Mouse (Mus musculus) erythroid progenitor cell, adult 5-6 weeks (primary cell): Measurements from ENCODE around the gene Galntl6. TPM values are rescaled to one million over a fixed set of nuclear protein-coding genes. Genes with fewer than 3 reads are reported as not detected.

Experiments used
- ATAC-seq: replicated peaks from 2 replicates; pipeline ENCODE4 v1.8.0; 2016; ENCODE audit warnings: moderate number of reproducible peaks, mild to moderate bottlenecking, moderate TSS enrichment, inconsistent platforms; ENCODE audit not compliant: poor library complexity, low FRiP score, severe bottlenecking
- total RNA-seq, 2 experiments: library from RNA; stranded (forward) in 1 of 2; stranded (reverse) in 1 of 2; fragments of 150-400 nt in 1 of 2; fragments of 186-747, 209-891 nt in 1 of 2; gene quantifications; 2 replicates each; pipeline versions ENCODE4 v1.2.3 to v1.2.4; 2015 to 2017; ENCODE audit warnings: low replicate concordance in 2 of 2

Gene Galntl6
- not detected in 2 replicates for total RNA-seq (2015; ENCODE audit: low replicate concordance)
- total RNA-seq (2017; ENCODE audit: low replicate concordance), result not detected in 2 replicates

DNA sequence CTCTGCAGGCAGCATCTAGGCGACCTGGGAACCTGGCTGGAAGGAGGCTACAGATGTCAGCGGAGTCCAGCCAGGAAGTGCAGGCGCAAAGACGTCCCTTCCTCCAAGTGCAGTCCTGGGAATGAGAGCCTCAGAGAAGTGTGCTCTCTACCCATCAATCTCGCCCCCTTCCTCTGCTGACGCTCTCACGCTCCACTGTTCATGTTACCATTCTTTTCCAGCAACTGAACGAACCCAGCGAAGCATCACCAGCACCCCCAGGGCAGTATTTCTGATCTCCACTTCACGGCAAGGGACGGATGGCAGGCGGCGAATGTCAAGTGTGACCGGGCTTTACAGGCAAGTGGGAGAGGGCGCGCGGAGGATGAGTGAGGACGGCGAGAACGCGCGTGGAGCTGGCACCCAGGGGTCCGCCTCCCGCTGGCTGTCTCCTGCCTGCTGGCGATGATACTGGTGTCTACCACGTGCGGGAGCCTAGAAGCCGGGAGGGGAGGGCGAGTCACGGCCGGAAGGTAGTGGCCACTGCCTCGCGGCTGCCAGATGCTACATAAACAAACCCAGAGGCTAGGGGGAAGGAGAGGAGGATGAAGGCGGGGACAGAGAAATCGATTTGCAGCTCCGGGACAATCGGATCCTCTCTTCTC lies at the start of gene Galntl6:
TSS of gene Galntl6 (minus strand) at position 445 of the 644 bp plus-strand sequence.
- no peak for ATAC-seq

DNA sequence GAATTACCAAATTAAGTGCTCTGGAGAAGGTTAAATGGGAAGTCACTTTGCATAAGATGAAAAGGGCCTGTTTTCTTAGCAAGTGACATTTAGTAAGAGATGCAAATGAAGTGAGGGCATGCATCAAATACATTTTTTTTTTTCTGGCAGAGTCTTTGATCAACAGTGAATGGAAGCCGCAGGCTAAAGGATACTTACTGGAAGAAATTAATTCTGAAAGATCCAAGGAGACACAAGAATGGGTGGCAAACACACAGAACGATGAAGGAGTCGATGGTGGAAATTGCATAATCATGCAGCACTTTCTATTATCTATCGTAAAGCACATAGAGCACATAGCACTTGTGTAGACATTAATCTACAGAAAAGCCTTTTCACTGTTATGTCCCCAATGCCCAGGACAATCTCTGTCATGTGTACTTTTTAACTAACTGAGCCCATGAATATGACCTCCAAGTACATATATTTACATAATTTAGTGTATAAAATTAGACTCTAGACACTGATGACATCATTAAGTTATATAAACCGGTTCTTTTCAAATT lies 44.8 kb upstream of the Galntl6 start:
- ATAC-seq, result no peak

DNA sequence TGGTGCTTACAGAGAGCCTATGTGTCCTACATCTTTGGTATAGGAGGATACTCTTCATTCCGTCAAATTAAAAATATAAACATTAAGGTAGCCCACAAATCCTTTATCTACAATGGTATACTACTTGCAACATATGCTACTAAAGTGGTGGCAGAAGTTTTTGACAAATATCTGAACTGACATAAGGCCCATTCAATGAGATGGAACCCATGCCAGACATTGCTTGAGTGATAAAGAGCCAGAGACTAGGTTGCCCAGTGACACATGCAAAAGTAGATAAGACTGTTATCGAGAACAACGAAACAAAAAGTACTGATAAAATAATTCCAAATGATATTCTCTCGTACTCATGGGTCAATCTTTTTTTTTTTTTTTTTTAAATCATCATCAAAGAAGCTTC lies 31.3 kb upstream of the Galntl6 start:
- ATAC-seq, result no peak

DNA sequence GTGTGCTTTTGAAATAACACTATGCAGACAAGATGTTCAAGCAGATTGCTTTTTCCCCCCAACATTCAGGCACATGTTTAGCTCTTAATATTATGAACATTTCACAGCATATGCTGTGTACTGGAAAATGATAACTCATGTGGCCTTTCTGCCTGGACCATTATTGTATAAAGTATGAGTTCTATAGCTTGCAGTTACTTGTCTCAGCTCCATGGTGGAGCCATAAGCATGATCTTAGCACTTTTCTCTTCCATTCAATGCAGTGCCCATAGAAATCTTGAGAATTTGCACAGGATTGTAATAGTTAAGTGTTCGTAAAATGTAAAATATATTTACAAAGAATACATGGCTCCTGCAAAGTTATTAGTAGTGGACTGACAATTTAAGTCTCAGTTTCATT lies 18.6 kb upstream of the Galntl6 start:
- ATAC-seq, result no peak

DNA sequence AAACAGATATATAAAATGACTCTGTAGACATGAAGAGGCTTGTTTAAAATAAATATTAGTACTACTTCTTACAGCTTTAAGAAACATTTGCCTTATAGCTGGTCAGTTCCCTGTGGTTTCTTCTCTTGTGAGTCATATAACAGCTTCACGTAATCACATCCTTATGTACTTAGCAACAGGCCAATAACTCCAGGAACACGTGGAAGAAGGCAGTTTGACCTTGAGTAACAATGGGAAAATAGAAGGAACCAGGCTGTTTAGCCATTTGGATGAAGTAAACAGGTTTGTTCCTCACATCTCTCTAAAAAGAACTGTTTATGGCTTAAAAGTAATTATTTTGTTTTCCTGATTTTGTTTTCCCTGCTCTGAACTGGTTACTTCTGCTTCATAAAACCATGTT lies 2.7 kb upstream of the Galntl6 start:
- no peak for ATAC-seq

DNA sequence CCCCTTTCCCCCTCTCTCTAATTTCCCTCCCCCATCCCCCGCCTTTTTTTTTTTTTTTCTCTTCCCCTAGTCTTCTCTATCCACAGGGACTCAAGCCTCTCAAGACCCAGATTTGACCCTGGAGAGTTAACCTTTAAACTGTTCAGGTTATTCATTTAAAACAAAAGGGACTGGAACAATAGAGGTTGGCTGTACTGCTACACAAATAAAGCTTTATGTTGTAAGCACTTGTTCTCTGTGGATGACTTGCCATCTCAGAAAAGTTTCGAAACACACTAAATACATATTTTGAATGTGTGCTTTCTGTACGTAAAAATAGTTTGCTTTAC lies 1.2 kb upstream of the Galntl6 start:
- ATAC-seq, result no peak

DNA sequence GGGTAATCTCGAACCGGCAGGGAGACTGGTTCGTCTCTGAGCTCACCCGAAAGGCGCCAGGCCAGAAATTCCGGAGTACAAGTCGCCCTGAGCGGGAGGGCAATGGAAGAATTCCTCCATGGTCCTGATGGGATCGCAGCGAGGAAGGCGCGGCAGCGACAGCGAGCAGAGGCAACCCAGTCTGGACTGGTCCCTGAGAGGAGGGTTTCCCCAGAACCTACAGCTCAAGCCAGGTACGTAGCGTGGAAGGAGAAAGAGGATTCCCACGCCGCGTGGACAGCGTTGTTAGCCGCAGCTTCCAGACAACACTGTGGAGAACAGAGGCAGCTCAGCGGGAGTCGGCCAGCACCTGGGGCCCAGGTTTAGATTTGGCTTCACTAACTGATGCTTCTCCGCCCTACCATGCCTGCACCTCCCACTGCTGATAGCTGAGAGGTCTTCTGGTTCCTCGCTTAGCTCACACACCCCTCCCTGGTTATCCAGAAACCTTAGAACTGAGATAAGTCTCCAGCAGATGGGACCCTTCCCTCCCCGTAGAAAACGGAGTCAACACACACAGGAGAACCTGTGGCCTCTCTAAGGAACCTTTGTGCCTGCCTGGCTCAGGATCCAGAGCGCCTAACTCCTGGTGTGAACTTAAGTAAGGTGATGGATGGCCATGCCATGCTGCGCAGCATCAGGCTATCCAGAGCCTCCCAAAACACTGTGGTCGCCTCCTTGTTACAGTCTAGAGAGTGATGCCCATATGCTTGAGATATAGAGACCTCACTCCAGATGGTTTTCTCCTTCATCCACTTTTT lies 600 bp upstream of the Galntl6 start:
- no peak for ATAC-seq

DNA sequence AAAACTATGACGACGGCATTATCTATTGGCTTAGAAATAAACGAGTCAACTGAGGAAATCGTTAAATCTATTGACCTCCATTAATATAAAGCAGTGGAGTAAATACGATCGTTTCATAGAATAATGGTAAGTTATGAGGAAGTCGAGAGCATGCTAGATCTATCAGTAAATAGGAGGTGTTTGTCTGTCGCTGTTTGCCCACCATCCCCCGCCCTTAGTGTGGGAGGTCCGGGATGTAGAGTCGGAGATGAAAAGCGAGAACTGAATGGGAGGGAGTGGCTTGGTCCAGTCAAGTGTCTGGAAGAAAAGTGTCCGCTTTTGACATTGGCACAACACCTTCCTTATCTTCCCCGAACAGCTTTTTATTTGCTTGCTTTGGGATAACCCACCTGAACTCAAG lies 763 bp downstream of the Galntl6 start, which contains the start of gene BC030500:
TSS of gene BC030500 (plus strand) at position 79 of the 400 bp plus-strand sequence.
- ATAC-seq, result no peak

DNA sequence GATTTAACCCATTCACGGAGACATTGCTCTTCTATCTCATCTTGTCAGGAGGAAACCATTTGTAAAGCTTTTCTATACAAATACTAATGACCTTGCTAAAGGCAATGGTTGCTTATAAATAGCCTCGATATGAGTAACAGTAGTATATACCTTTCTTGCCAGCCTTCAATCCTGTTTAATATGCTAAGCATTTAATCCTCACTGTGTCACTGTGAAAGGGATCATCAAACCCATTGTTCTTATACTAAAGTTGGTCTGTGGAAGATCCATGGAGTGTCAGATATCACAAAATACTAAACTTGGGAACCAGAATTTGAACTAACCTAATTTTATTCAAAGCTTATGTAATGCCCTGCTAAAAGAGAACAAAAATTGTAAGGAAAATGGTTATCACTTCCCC lies 8.0 kb downstream of the Galntl6 start:
- no peak for ATAC-seq

DNA sequence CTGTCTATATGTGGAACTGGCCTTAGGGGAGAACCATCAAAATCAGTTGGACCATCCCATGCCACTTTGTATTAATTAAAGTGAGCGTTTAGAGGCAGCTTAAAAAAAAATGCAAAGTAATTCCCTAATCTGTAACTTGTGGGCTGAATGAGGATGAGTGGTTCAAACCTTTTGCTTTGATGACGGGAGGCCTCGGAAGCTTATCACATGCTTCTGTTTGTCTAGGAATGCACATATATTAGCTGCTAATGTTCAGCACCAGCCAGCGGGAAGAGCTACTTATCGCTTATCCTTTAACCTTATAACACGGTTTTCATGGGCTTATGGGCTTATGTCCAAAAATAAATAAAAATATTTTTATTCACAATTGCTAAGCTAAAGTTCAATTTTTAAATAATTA lies 16.5 kb downstream of the Galntl6 start:
- ATAC-seq, result no peak

DNA sequence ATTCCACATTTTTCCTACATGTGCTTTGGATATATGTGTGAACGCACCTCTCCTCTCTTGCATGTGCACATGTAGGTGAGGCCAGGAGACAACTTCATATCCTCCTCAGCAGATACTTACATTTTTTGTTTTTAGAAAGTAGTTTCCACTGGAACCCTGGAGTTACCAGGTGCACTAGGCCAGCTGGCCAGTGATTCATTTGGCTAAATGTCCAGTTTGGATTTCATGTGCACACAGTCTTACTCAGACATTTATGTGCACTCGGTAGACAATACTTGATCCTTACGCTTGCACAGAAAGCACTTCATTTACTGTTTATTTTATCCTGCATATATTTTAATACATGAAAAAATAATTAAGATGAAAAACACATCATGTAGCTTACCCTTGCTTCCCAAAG lies 21.8 kb downstream of the Galntl6 start:
- no peak for ATAC-seq

DNA sequence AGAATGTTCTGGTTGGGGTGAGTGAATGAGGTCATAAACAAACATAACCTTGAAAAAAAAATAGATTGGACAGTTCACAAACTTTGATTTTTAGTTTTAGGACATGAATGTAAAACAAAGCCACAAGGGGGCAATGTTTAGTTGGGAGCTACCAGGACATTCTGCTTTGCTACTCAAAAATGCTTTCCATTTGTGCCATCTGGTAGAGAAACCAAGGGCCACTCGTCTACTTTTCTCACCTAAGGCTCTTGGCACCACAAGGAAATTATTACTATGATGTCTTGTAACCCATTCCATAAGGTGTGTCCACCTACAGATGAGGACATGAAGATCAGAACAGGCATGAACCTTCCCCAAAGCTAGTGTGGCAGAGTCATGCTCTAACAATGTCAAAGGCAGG lies 26.0 kb downstream of the Galntl6 start:
- no peak for ATAC-seq

DNA sequence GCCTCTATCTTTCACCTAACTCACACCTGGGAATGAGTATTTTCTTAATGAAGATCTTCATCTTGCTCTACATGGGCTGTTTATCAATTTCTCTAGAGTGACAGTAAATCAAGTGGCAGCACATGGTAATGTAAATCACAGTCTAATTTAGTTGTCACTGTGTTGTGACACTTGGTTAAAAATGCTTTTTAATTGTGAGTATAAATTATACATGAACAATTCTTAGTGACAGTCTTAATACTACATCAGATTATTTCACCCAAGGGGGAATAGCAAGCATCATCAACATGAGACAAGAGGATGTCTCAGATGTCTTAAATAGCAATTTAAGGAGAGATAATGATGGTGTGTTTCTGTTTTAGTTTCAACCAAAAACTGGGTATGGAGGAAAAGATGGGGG lies 88.1 kb downstream of the Galntl6 start:
- ATAC-seq, result no peak

DNA sequence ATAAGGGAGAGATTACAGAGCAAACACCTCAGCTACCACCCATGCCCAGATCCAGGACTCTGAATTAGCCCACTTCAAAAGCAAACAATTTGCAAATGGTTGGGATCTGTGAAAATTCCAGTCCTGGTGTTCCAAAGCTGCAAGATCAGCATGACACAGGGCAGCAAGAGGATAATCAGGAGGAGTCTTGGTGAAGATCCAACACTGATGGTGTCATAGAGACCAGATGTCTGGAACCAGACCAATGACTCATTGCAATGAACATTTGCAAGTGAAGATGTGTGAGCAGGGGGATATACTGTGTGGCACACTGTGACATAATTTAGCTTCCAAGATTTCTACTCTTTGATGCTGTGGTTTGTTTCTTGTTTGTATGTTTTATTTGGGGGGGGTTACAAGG lies 107.2 kb downstream of the Galntl6 start:
- ATAC-seq, result no peak

DNA sequence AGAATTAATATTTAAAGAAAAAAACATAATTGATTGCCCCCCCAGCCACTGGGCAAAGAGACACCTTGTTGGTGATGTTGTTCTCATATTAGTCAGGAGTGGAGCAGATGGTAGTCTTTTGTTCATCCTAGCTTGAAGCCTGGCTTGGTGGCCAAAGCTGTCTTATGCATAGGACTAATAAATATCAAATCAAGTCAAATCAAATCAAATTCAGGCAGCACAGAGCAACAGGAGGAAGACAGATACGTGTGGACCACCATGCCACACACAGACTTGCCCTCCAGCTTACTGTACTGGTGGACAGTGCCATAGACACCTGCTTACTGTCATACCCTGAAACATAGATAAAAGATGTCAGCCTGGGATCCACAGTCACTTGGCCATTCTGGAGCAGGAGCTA lies 110.6 kb downstream of the Galntl6 start:
- ATAC-seq, result no peak

DNA sequence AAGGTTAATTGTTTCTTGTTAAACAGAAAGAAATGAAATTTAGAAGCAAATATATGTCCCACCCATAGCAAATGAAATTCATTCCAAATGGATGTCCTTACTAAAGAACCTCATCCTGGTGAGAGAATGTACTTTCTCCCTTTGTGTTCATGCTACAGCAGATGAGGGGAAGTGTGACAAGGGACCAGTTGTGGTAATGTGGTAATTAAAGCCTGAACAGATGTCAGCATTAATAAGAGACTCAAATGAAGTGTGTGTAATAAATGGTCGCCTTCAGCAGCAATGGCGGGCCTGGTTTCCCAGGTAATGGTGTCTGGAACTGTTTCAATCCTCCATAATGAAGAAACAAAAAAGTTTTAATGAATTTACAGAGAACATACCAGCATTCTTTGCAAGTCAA lies 158.7 kb downstream of the Galntl6 start:
- ATAC-seq, result no peak

DNA sequence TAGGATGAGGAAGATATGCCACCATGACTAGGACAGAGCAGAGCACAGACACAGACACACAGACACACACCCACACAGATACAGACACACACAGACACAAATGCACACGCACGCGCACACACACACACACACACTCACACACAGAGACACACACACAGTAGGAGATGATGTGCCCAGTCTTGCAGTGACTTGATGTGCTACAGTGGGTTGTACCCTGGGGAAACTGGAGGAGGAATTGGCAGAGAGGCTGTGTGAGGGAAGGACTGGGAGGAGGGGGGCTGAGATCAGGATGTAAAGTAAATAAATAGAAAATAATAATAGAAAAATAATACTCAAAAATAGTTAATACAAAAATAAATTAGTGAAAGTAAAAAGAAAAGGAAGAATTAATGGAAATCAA lies 174.5 kb downstream of the Galntl6 start:
- no peak for ATAC-seq

DNA sequence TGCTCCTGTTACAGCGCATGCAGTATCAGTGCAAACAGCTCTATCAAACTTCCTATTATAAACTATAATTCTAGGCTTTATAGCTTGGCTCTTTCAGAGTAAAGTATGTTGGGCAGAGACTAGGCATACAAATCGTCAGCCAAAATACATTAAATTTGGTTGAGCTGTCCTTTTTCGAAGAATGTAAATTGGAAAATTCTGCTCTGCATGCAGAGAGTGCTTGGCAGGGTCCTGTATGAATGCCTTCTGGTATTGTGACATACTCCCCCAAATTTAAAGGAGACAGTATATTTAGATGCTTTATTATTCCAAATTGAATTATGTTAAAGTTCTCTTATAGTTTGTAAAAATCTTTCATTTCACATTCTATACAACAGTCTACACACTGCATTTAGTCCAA lies 220.7 kb downstream of the Galntl6 start:
- ATAC-seq, result no peak

DNA sequence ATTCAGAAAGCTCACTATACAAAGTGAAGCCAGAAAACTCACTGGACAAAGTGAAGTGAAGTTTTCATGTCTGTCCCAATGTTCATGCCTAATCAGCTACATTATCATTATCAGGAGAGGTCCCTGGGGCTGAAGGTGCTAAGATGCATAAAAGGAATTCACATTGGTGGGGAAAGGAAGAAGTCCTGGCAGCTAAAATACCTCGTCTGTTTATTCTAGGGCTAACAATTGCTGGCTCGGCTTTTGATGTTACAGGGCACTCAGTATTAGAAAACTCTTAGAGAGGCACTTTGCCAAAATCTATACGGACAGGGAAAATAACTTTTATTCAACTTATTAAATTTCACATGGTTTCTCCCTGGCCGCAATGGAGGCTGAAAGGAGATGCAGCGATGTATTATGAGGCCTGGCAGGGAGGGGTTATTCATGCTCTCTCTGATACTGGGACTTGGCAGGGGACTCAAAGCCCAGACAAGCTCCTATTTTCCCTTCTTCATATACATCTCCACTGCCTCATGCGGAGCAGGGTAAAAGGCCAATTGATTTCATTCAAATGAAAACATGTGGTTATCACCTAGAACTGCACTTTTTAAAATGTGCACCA lies 234.5 kb downstream of the Galntl6 start:
- ATAC-seq, result no peak

DNA sequence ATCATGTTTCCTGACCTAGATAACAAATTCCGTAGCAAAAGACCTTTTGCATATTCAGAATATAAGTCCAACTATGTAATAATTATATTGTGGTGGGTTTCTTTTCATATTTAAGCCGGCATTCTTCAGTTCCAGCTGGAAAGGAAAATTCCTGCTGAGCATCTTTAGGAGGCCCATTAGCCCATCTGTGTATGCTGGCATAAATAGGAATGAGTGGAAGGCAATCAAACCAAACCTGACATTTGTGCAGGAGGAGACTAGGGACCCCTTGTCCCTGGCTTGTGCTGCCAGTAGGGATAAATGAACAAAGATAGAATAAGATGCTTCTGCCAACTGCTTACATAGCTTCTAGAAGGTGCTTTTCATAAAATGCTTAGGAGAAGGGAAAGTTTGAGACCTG lies 243.4 kb downstream of the Galntl6 start:
- no peak for ATAC-seq

DNA sequence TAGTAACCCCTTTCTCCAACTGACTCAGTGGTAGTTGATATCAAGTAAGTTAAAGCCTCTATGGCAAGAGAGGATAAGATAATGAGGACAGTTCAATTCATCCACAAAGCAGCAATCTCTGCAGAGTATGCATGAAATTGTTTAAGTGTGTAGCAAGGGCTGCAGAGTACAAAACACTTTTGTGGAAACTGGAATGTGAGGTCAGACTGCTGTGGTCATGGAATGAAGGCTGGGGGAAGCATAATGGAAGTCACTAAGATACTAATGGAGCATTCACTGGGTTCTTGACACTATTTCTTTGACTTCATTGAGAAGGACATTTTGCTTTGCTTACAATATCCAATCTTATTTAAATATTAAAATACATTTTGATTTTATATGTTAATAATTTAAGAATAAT lies 252.4 kb downstream of the Galntl6 start:
- ATAC-seq, result no peak
